Mouse (Mus musculus) layer of hippocampus, adult 11-12 months (tissue): ENCODE measurements around the gene Zbed4.
"Not testable (repeated sequence)": the region's sequence is repeated elsewhere in the genome, so short reads cannot be mapped to it uniquely, and the experiment has no call there.

Source experiments
- DNase-seq: peaks from one replicate; pipeline ENCODE4 v3.0.0; 2022; ENCODE audit warnings: low spot score

The Zbed4 gene

GRCm38 (mm10) chr15:88738466-88738865 lies 13.0 kb upstream of the Zbed4 start:
- DNase-seq = no peak

- DNase-seq = no peak
Measured at GRCm38 (mm10) chr15:88741366-88741765, 10.1 kb upstream of the Zbed4 start.

GRCm38 (mm10) chr15:88743371-88743770 lies 8.1 kb upstream of the Zbed4 start:
- not testable (repeated sequence) for DNase-seq

GRCm38 (mm10) chr15:88745347-88745746 lies 6.1 kb upstream of the Zbed4 start:
- DNase-seq = no peak

GRCm38 (mm10) chr15:88745926-88746325 lies 5.5 kb upstream of the Zbed4 start:
- no peak for DNase-seq

GRCm38 (mm10) chr15:88749617-88750016 lies 1.8 kb upstream of the Zbed4 start:
- not testable (repeated sequence) for DNase-seq

GRCm38 (mm10) chr15:88750032-88750431 lies 1.4 kb upstream of the Zbed4 start:
- no peak for DNase-seq

GRCm38 (mm10) chr15:88750677-88751563 lies 540 bp upstream of the Zbed4 start:
- DNase-seq = peak; percentile 99

- DNase-seq = no peak
Measured at GRCm38 (mm10) chr15:88752403-88752733, 908 bp downstream of the Zbed4 start.

GRCm38 (mm10) chr15:88754896-88755295 lies 3.4 kb downstream of the Zbed4 start:
- DNase-seq = no peak

- DNase-seq = no peak
Measured at GRCm38 (mm10) chr15:88755761-88756160, 4.3 kb downstream of the Zbed4 start.

- DNase-seq = no peak
Measured at GRCm38 (mm10) chr15:88758061-88758460, 6.6 kb downstream of the Zbed4 start.

GRCm38 (mm10) chr15:88761551-88761950 lies 10.1 kb downstream of the Zbed4 start:
- DNase-seq = no peak

GRCm38 (mm10) chr15:88766139-88766538 lies 14.7 kb downstream of the Zbed4 start:
- DNase-seq = not testable (repeated sequence)

- no peak for DNase-seq
Measured at GRCm38 (mm10) chr15:88768537-88768936, 17.1 kb downstream of the Zbed4 start.

GRCm38 (mm10) chr15:88774630-88775029 lies 23.2 kb downstream of the Zbed4 start:
- not testable (repeated sequence) for DNase-seq

- no peak for DNase-seq
Measured at GRCm38 (mm10) chr15:88792140-88792850, 40.8 kb downstream of the Zbed4 start.

- not testable (repeated sequence) for DNase-seq
Measured at GRCm38 (mm10) chr15:88794729-88795128, 43.3 kb downstream of the Zbed4 start.

- DNase-seq = no peak
Measured at GRCm38 (mm10) chr15:88799950-88800371, 48.5 kb downstream of the Zbed4 start.

- no peak for DNase-seq
Measured at GRCm38 (mm10) chr15:88800921-88801354, 49.5 kb downstream of the Zbed4 start.

- no peak for DNase-seq
Measured at GRCm38 (mm10) chr15:88801903-88802302, 50.4 kb downstream of the Zbed4 start.

GRCm38 (mm10) chr15:88802348-88802747 lies 50.9 kb downstream of the Zbed4 start:
- DNase-seq = no peak

GRCm38 (mm10) chr15:88808121-88808520 lies 56.7 kb downstream of the Zbed4 start:
- no peak for DNase-seq
